In the genomic region with DNA sequence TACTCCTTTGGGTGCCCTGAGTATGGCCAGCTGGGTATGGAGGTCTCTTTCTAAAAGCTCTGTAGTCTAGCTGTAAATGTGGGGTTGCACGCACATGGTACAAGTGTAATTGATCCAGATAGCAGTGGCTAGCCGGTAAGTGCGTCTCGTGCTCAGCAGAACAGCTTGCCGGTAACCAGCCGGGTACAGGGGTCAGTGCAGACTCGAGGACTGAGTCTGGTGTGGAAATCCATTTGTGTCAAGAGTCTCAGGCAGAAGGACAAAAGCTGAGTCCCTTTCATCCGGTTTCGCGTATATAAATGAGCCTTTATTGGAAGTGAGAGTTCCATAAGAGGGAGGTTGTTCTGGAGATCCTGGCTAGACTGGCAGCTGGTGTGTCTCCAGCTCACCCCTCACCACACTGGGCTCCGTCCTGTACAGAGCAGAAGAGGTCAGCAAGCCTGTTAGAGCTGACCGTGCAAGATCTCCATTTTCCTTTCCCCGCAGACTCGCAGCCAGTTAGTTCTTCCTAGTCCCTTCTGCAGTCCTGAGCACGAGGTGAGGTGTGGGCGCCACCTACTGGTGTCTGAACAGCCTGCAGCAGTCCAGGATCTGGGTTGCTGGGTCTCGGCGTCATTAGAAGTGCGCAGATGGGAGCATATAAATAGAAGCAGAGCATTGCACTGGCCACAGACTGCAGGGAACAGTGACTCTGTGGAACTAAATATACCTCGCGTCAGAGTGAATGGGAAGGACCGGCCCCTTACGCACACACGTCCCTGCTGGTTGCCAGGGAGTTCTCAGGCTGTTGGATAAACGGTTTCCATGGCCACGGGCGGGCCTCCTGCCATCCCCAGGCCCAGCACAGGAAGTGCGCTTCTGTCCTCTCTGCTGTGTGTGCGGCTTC, we compare ENCODE assay signal across 8 mouse cellular contexts. TPM values are rescaled to one million over a fixed set of nuclear protein-coding genes. Genes with fewer than 3 reads are reported as not detected.
DNase-seq lines count a peak whose midpoint lies in the region; ATAC-seq lines count a peak whose summit lies in the region.

No protein-coding gene starts in this region.

- peak overlapping the region; percentile 24; the same call in 1 of the 2 replicates for H3K9ac ChIP-seq in hindbrain, embryonic 14.5 days

- no peak overlapping the region for H3K4me3 ChIP-seq in hindbrain, embryonic 14.5 days (replicated peaks; ENCODE audit: low read length)

- WGBS in hindbrain, embryonic 14.5 days = 25% methylated on average over 29 of the region's 29 CpGs

- peak; percentile 91 for ATAC-seq in hindbrain, embryonic 14.5 days (ENCODE audit: low FRiP score)

- peaks cover 15% of the 10 kb centered on the region for H3K4me1 ChIP-seq in hindbrain, embryonic 14.5 days (replicated peaks; ENCODE audit: control insufficient read depth, insufficient read depth, low read length)

- no peak overlapping the region for H3K4me2 ChIP-seq in hindbrain, embryonic 14.5 days (replicated peaks)

- H3K36me3 ChIP-seq in hindbrain, embryonic 14.5 days (replicated peaks; ENCODE audit: control insufficient read depth, insufficient read depth) = peaks cover 98% of the 10 kb centered on the region

- no peaks in the 10 kb centered on the region for H3K27me3 ChIP-seq in hindbrain, embryonic 14.5 days (ENCODE audit: control insufficient read depth, insufficient read depth, low read length)

- DNase-seq in Muller cell, postnatal 12 days (ENCODE audit: inconsistent ontology term) = peak; percentile 96
- DNase-seq in cerebellum, postnatal 14 days = peak; percentile 99
- DNase-seq in frontal cortex, postnatal 25 days (ENCODE audit: low spot score in 2 of 2) = peak; percentile 97 to 98
- peak; percentile 93 for DNase-seq in hindbrain, embryonic 14.5 days (ENCODE audit: low spot score)
- peak; percentile 96 for DNase-seq in left cerebral cortex, adult 11 months (ENCODE audit: low spot score)
- peak; percentile 96 for DNase-seq in lung, postnatal 36 days
- DNase-seq in retina, postnatal 1 day = peak; percentile 93
- DNase-seq in thymus, postnatal 4 days = peak; percentile 91

- H3K9me3 ChIP-seq in hindbrain, embryonic 14.5 days (ENCODE audit: control insufficient read depth, low read length) = no peaks in the 10 kb centered on the region

- H3K27ac ChIP-seq in hindbrain, embryonic 14.5 days = peak overlapping the region; percentile 66

RNA-seq across cellular contexts. Expression of gene Rcc2, which starts 13.4 kb away (rescaled TPM):
- 13.3 and 13.8 TPM in 2 replicates for polyA plus RNA-seq in hindbrain, embryonic 14.5 days (2014; fragmentation: Nextera tagmentation; extraction: Ambion mirVana)

RNA-seq across cellular contexts. Expression of gene Padi6, which starts 28.7 kb away (rescaled TPM):
- polyA plus RNA-seq in hindbrain, embryonic 14.5 days (2014; fragmentation: Nextera tagmentation; extraction: Ambion mirVana) = not detected in 2 replicates

RNA-seq across cellular contexts. Expression of gene Arhgef10l, which starts 47.9 kb away (rescaled TPM):
- 19.6 and 21.9 TPM in 2 replicates for polyA plus RNA-seq in hindbrain, embryonic 14.5 days (2014; fragmentation: Nextera tagmentation; extraction: Ambion mirVana)
